Mouse (Mus musculus): Measurements from ENCODE around the gene Mfap5.

DNA sequence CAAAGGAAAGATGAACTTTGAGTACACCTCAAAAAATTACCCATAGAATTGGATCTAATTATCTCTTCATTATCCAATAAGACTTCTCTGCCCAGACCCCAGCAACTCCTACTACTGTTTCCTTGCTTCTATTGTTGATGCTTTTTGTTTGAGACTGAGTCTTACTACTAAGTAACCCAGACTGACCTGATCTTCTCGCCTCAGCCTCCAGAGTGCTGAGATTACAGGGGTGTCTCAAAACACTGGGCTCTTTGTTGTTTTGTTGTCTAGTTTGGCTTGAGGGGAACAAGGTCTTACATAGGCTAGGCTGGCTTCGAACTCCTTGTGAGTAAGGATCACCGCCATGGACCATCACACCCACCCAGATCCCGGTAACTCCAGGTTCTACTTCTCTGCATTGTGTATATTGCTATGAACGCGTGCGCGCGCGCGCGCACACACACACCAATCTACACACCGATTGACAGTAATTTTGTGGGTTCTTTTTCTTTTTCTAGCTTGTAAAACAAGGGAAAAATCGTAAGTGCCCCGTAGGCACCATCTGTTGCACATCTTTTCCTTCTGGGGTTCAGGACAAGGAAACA, 14.6 kb upstream of the Mfap5 start:
- TF ChIP-seq CTCF (conservative IDR thresholded peaks at IDR 0.05 in 1 of 2, IDR thresholded peaks at IDR 0.05 in 1 of 2; ENCODE audit: low read depth in 2 of 2, low read length in 2 of 2) (no peak), POLR2A (IDR thresholded peaks at IDR 0.05; ENCODE audit: low read depth, low read length) (no peak)
